Mouse (Mus musculus) left cerebral cortex, postnatal 14 days (tissue): ENCODE results near the gene Cdipt. TPM values are rescaled to one million over a fixed set of nuclear protein-coding genes. Genes with fewer than 3 reads are reported as not detected.

Experiments used
- DNase-seq, 2 experiments: peaks; one replicate each; pipeline ENCODE4 v3.0.0; 2021 to 2022; ENCODE audit warnings: low spot score in 2 of 2, mixed read lengths in 1 of 2
- intact Hi-C: fragments of 180-260 bp; cut with DNase I; formaldehyde crosslinking; loops from one replicate; pipeline ENCODE4 v1.15.1; 2025
- long read RNA-seq, 2 experiments: library from polyadenylated mRNA; stranded (forward); transcript quantifications; one replicate each; pipeline ENCODE4 v2.0.0; 2021
- total RNA-seq, 2 experiments: library from RNA; stranded (reverse); gene quantifications; 2 replicates each; pipeline ENCODE4 v1.2.3; 2021

Gene Cdipt
- total RNA-seq: 100 to 1,000 TPM; 187 to 196 TPM
- long read RNA-seq, experiment 1, transcript Cdipt-201 (6 exons, 1,974 nt): major isoform, 288 of 331 reads
- long read RNA-seq, experiment 1, partial matches to known transcripts: 3 of 331 reads
- long read RNA-seq, experiment 1, other reads (novel, unspliced or antisense): 37 of 331 reads
- long read RNA-seq, experiment 2, transcript Cdipt-201 (6 exons, 1,974 nt): major isoform, 176 of 216 reads
- long read RNA-seq, experiment 2, partial matches to known transcripts: 29 of 216 reads
- long read RNA-seq, experiment 2, other reads (novel, unspliced or antisense): 7 of 216 reads

- intact Hi-C loops: loop anchor here (5.0 kb wide), 1 partner anchor 42 kb away; the partner anchor contains the start of genes Pagr1a and Pagr1b
- DNase-seq: no peak
These were observed at the start of gene Cdipt for GRCm38 (mm10) chr7:126975893-126975949. TSS of gene Cdipt (plus strand) at chr7:126975914.

- intact Hi-C loops: loop anchor here (5.0 kb wide), 1 partner anchor 44 kb away; the partner anchor contains the start of gene Taok2
- no peak for DNase-seq
These were observed 49.4 kb upstream of the Cdipt start for GRCm38 (mm10) chr7:126926299-126926698.

GRCm38 (mm10) chr7:126928384-126929037, 47.2 kb upstream of the Cdipt start, which contains the start of gene Kctd13:
TSS of gene Kctd13 (plus strand) at chr7:126928879.
- intact Hi-C loops: loop anchor here (5.0 kb wide), 1 partner anchor 46 kb away; the partner anchor contains the start of gene Taok2
- DNase-seq: peak; percentile 86 to 91

- intact Hi-C loops: loop anchor here (5.0 kb wide), 1 partner anchor 47 kb away; the partner anchor contains the start of gene Taok2
- peak in 1 of 2 experiments; percentile 25 for DNase-seq
These were observed 46.7 kb upstream of the Cdipt start for GRCm38 (mm10) chr7:126929046-126929445.

- intact Hi-C loops: no loop called here
- DNase-seq: no peak
These were observed 43.1 kb upstream of the Cdipt start for GRCm38 (mm10) chr7:126932652-126933051.

GRCm38 (mm10) chr7:126941171-126941570, 34.5 kb upstream of the Cdipt start:
- no peak for DNase-seq
- intact Hi-C loops: loop anchor here (5.0 kb wide), 1 partner anchor 119 kb away; no protein-coding TSS in a partner anchor

- intact Hi-C loops: loop anchor here (5.0 kb wide), 1 partner anchor 120 kb away; no protein-coding TSS in a partner anchor
- no peak for DNase-seq
These were observed 33.9 kb upstream of the Cdipt start for GRCm38 (mm10) chr7:126941801-126942200.

- DNase-seq: peak in 1 of 2 experiments; percentile 25
- intact Hi-C loops: loop anchor here (5.0 kb wide), 1 partner anchor 71 kb away; the partner anchor contains the start of genes Pagr1a and Pagr1b
These were observed 29.2 kb upstream of the Cdipt start for GRCm38 (mm10) chr7:126946530-126946929.

GRCm38 (mm10) chr7:126948626-126949025, 27.1 kb upstream of the Cdipt start:
- no peak for DNase-seq
- intact Hi-C loops: loop anchor here (5.0 kb wide), 1 partner anchor 69 kb away; the partner anchor contains the start of genes Pagr1a and Pagr1b

- intact Hi-C loops: loop anchor here (5.0 kb wide), 1 partner anchor 68 kb away; the partner anchor contains the start of genes Pagr1a and Pagr1b
- peak; percentile 69 to 77 for DNase-seq
These were observed 26.3 kb upstream of the Cdipt start, which contains the start of gene Asphd1 for GRCm38 (mm10) chr7:126949403-126949792. TSS of gene Asphd1 (minus strand) at chr7:126949582.

- DNase-seq: peak; percentile 82 to 85
- intact Hi-C loops: loop anchor here (5.0 kb wide), 2 partner anchors 67 to 68 kb away; partner anchors contain the start of genes Pagr1a, Pagr1b and Taok2
These were observed 25.7 kb upstream of the Cdipt start, which contains the start of gene Sez6l2 for GRCm38 (mm10) chr7:126949793-126950646. TSS of gene Sez6l2 (plus strand) at chr7:126950563.

- intact Hi-C loops: loop anchor here (5.0 kb wide), 1 partner anchor 69 kb away; the partner anchor contains the start of gene Taok2
- DNase-seq: peak; percentile 46 to 57
These were observed 24.8 kb upstream of the Cdipt start for GRCm38 (mm10) chr7:126950647-126951615.

- intact Hi-C loops: loop anchor here (5.0 kb wide), 1 partner anchor 69 kb away; the partner anchor contains the start of gene Taok2
These were observed 24.0 kb upstream of the Cdipt start for GRCm38 (mm10) chr7:126951741-126952140.

GRCm38 (mm10) chr7:126952646-126953045, 23.1 kb upstream of the Cdipt start:
- intact Hi-C loops: loop anchor here (5.0 kb wide), 1 partner anchor 70 kb away; the partner anchor contains the start of gene Taok2
- no peak for DNase-seq

More at GRCm38 (mm10) chr7:126951741-126952140, 24.0 kb upstream of the Cdipt start:
- DNase-seq: no peak

- intact Hi-C loops: no loop called here
- DNase-seq: no peak
These were observed 20.6 kb upstream of the Cdipt start for GRCm38 (mm10) chr7:126955125-126955524.

GRCm38 (mm10) chr7:126959780-126960179, 15.9 kb upstream of the Cdipt start:
- DNase-seq: no peak
- intact Hi-C loops: no loop called here

- no peak for DNase-seq
- intact Hi-C loops: no loop called here
These were observed 14.6 kb upstream of the Cdipt start for GRCm38 (mm10) chr7:126961095-126961494.

GRCm38 (mm10) chr7:126961965-126962364, 13.7 kb upstream of the Cdipt start:
- no peak for DNase-seq
- intact Hi-C loops: no loop called here
